Mouse (Mus musculus): ENCODE results near the gene Nxpe3.

- TF ChIP-seq POLR2A (IDR thresholded peaks at IDR 0.05; ENCODE audit: insufficient read depth, low read depth, low read length) (no peak), CTCF (IDR thresholded peaks at IDR 0.05) (no peak)
Observed at GRCm38 (mm10) chr16:55852515-55852914, 42.6 kb downstream of the Nxpe3 start.
